Mouse (Mus musculus) bone marrow macrophage, adult 2 months (primary cell): Measurements from ENCODE around the gene Wdfy1.

Experiments
- CTCF ChIP-seq: IDR thresholded peaks from 2 replicates; pipeline ENCODE4 v1.5.1; 2012; ENCODE audit warnings: low read depth, mild to moderate bottlenecking, low read length, moderate library complexity
- POLR2A ChIP-seq: IDR thresholded peaks from 2 replicates; pipeline ENCODE4 v1.6.1; 2012; ENCODE audit warnings: mild to moderate bottlenecking, low read depth, low read length, borderline replicate concordance

DNA sequence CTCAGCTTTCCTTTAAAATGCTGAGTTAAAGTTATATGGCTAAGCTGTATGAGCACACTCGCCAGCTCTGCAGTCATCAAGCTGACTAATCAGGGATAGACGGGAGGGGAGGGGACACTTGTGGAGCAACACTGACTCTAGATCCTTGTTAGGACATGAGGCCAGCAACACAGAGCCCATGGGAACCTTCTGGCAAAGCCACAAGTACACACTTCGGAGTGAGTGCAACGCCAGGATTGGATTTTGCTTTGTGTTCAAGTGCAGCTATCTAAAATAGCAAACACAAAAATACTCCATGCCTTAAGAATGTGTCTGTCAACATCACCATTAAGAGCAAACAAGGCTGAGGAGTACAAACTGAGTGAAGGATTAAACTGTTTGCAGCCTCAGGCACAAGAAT lies 29.9 kb downstream of the Wdfy1 start:
- TF ChIP-seq CTCF (no peak), POLR2A (no peak)
